Mouse (Mus musculus): Measurements from ENCODE around the gene Tmem33.

The Tmem33 gene

DNA sequence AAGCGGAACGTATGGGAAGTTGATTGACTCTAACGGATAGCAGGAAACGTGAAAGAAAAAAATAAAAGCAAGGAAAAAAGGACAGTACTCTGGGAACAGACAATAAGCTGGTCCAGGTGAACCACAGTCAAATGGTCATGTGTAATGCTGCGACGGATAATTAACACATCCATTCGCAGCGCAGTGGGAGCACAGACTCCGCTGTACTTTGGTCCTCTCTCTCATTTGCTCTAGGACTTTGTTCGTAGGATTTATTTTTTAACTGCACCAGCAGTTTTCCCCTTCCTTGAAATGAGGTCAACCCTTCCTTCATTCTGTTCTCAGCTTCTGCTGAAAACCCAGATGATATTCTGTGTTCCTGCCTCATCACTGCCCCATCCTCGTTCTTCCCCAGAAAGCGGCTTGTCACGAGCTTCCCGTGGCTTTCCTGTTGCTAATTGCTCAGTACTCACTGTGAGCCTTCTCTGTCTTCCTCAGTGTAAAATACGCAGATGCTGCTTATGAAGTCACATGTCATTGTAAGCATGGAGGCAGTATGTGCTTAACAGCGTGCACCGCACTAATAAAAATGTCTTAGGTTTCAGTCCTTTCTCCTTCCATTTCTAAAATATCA is 61.4 kb downstream of the Tmem33 start:
- no peak for DNase-seq (ENCODE audit: low read depth, low spot score)

DNA sequence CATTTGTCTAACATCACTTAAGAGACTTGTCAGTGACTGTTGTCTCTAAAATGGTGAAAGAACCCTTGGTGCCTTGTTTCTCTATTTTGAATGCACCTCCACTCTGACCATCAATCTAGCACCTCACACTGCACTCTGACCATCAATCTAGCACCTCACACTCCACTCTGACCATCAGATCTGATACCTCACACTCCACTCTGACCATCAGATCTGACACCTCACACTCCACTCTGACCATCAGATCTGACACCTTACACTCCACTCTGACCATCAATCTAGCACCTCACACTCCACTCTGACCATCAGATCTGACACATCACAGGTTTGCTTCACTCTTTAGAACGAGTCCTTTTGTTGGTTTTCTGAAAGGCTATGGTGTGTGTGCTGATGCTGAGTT is 63.7 kb downstream of the Tmem33 start:
- no peak for DNase-seq (ENCODE audit: low read depth, low spot score)

DNA sequence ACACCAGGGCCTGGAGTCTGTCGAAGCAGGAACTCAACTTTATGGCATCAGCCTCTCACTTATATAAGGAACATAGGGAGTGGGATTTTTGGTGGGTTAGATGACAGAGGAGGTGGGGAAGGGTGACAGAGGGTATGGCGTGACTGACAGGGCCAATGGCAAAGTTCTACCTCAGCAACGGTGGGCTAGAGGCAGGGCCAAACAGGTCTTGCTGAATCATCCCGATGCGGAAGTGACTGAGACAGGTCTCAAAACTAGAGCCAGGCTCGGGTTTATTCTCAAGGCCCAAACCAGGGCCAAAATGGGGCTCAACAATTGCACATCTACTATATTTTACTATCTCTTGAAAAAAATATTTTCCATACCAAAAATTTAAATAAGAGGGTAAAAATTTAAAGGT is 80.4 kb downstream of the Tmem33 start:
- no peak for DNase-seq (ENCODE audit: low read depth, low spot score)
